In genomic region chr11:114194055-114194706, GRCm38 (mm10) we compare ENCODE assay signal across 14 mouse cellular contexts.
A peak's percentile ranks its signal among the peaks of the same experiment; 100 is the strongest.
DNase-seq lines count a peak whose midpoint lies in the region; ATAC-seq lines count a peak whose summit lies in the region.
"Had no signal": no experiment of that assay in that cellular context is flagged by ENCODE, and none has a peak within 500 bp of the region (broad histone marks: within the 10 kb centered on the region; RNA-seq: fewer than 3 reads in every experiment).

No protein-coding gene starts in this region.

- H3K27me3 ChIP-seq in forebrain, embryonic 10.5 days (ENCODE audit: poor library complexity, severe bottlenecking) = no peaks in the 10 kb centered on the region
- H3K27me3 ChIP-seq in forebrain, embryonic 16.5 days (replicated peaks; ENCODE audit: control insufficient read depth, insufficient read depth, low read length) = no peaks in the 10 kb centered on the region
- H3K27me3 ChIP-seq in limb, embryonic 12.5 days = peaks cover 15% of the 10 kb centered on the region
- H3K27me3 ChIP-seq in limb, embryonic 10.5 days (ENCODE audit: low read depth, poor library complexity, severe bottlenecking) = 0 out of 2 replicates have a peak, but pooled peaks cover 7% of the 10 kb centered on the region
- H3K27me3 ChIP-seq in embryonic facial prominence, embryonic 11.5 days (ENCODE audit: control insufficient read depth, insufficient read depth, low read length) = no peaks in the 10 kb centered on the region
- 0 out of 2 replicates have a peak, but pooled peaks cover 3% of the 10 kb centered on the region for H3K27me3 ChIP-seq in kidney, embryonic 15.5 days

- no peaks in the 10 kb centered on the region for H3K36me3 ChIP-seq in forebrain, embryonic 10.5 days (replicated peaks)
- no peaks in the 10 kb centered on the region for H3K36me3 ChIP-seq in forebrain, embryonic 16.5 days (ENCODE audit: control insufficient read depth, insufficient read depth)
- no peaks in the 10 kb centered on the region for H3K36me3 ChIP-seq in limb, embryonic 12.5 days
- H3K36me3 ChIP-seq in limb, embryonic 10.5 days = no peaks in the 10 kb centered on the region
- no peaks in the 10 kb centered on the region; the same call in 1 of the 2 replicates for H3K36me3 ChIP-seq in embryonic facial prominence, embryonic 11.5 days (replicated peaks; ENCODE audit: control insufficient read depth, insufficient read depth, low read depth, low read length)
- no peaks in the 10 kb centered on the region for H3K36me3 ChIP-seq in kidney, embryonic 15.5 days

- peaks cover 35% of the 10 kb centered on the region for H3K4me1 ChIP-seq in forebrain, embryonic 10.5 days
- H3K4me1 ChIP-seq in forebrain, embryonic 16.5 days (replicated peaks; ENCODE audit: control insufficient read depth, insufficient read depth, low read length) = peaks cover 21% of the 10 kb centered on the region
- peaks cover 44% of the 10 kb centered on the region for H3K4me1 ChIP-seq in limb, embryonic 12.5 days (replicated peaks)
- peaks cover 32% of the 10 kb centered on the region for H3K4me1 ChIP-seq in limb, embryonic 10.5 days
- peaks cover 5% of the 10 kb centered on the region for H3K4me1 ChIP-seq in embryonic facial prominence, embryonic 11.5 days (ENCODE audit: control insufficient read depth, insufficient read depth, low read length)
- H3K4me1 ChIP-seq in kidney, embryonic 15.5 days = peaks cover 16% of the 10 kb centered on the region

- no peak for DNase-seq in forebrain, embryonic 10.5 days (ENCODE audit: extremely low spot score, low spot score)
- DNase-seq in limb, embryonic 10.5 days (ENCODE audit: low spot score) = no peak
- peak; percentile 36 to 44 for DNase-seq in B cell, adult 2 months
- DNase-seq in embryonic facial prominence, embryonic 11.5 days (ENCODE audit: low spot score) = peak; percentile 38
- no peak for DNase-seq in thymus, postnatal 25 days
- DNase-seq: adrenal gland, adult 2 months; cerebellum, postnatal 14 days; heart, postnatal 14 days; kidney, adult 11 months; lung, adult 2 months had no signal

- 0 out of 2 replicates have a peak overlapping the region, but pooled peaks have one; percentile 26 for H3K27ac ChIP-seq in forebrain, embryonic 10.5 days
- H3K27ac ChIP-seq in forebrain, embryonic 16.5 days (ENCODE audit: low read length) = no peak overlapping the region
- no peak overlapping the region for H3K27ac ChIP-seq in limb, embryonic 12.5 days
- H3K27ac ChIP-seq in limb, embryonic 10.5 days = no peak overlapping the region
- no peak overlapping the region for H3K27ac ChIP-seq in embryonic facial prominence, embryonic 11.5 days (replicated peaks; ENCODE audit: low read depth, low read length)
- H3K27ac ChIP-seq in kidney, embryonic 15.5 days = no peak overlapping the region

- no peak overlapping the region for H3K4me2 ChIP-seq in forebrain, embryonic 16.5 days (ENCODE audit: low read length)
- H3K4me2 ChIP-seq in limb, embryonic 12.5 days = 0 out of 2 replicates have a peak overlapping the region, but pooled peaks have one; percentile 13
- H3K4me2 ChIP-seq in embryonic facial prominence, embryonic 11.5 days (ENCODE audit: low read depth, low read length) = no peak overlapping the region
- no peak overlapping the region for H3K4me2 ChIP-seq in kidney, embryonic 15.5 days

- H3K9me3 ChIP-seq in forebrain, embryonic 10.5 days = peaks cover 8% of the 10 kb centered on the region
- no peaks in the 10 kb centered on the region for H3K9me3 ChIP-seq in forebrain, embryonic 16.5 days (ENCODE audit: control insufficient read depth, low read length)
- peaks cover 11% of the 10 kb centered on the region for H3K9me3 ChIP-seq in limb, embryonic 12.5 days
- no peaks in the 10 kb centered on the region; the same call in 1 of the 2 replicates for H3K9me3 ChIP-seq in limb, embryonic 10.5 days (replicated peaks)
- no peaks in the 10 kb centered on the region for H3K9me3 ChIP-seq in embryonic facial prominence, embryonic 11.5 days (replicated peaks; ENCODE audit: control insufficient read depth, low read length)
- peaks cover 9% of the 10 kb centered on the region; the same call in 1 of the 2 replicates for H3K9me3 ChIP-seq in kidney, embryonic 15.5 days (replicated peaks)

- H3K4me3 ChIP-seq in forebrain, embryonic 10.5 days = no peak overlapping the region
- H3K4me3 ChIP-seq in forebrain, embryonic 16.5 days (replicated peaks; ENCODE audit: low read length) = no peak overlapping the region
- no peak overlapping the region; the same call in 1 of the 2 replicates for H3K4me3 ChIP-seq in limb, embryonic 12.5 days (replicated peaks)
- H3K4me3 ChIP-seq in limb, embryonic 10.5 days = no peak overlapping the region
- no peak overlapping the region for H3K4me3 ChIP-seq in embryonic facial prominence, embryonic 11.5 days (ENCODE audit: low read depth, low read length)
- H3K4me3 ChIP-seq in kidney, embryonic 15.5 days (replicated peaks) = no peak overlapping the region
- H3K4me3 ChIP-seq: erythroblast, embryonic 14.5 days had no signal

- no peak for ATAC-seq in forebrain, embryonic 16.5 days
- ATAC-seq in limb, embryonic 12.5 days (ENCODE audit: insufficient number of reproducible peaks, insufficient read depth, low FRiP score, low TSS enrichment, low read depth) = no peak
- 0 out of 2 replicates have a peak, but pooled peaks have one; percentile 35 for ATAC-seq in embryonic facial prominence, embryonic 11.5 days (replicated peaks; ENCODE audit: insufficient number of reproducible peaks, low FRiP score, low TSS enrichment, low read depth)
- no peak for ATAC-seq in kidney, embryonic 15.5 days (replicated peaks; ENCODE audit: low FRiP score)

- WGBS in forebrain, embryonic 10.5 days = 55% methylated on average over 16 of the region's 16 CpGs
- 60% methylated on average over 16 of the region's 16 CpGs for WGBS in forebrain, embryonic 16.5 days
- WGBS in limb, embryonic 12.5 days = 50% methylated on average over 16 of the region's 16 CpGs
- 59% methylated on average over 16 of the region's 16 CpGs for WGBS in limb, embryonic 10.5 days
- 52% methylated on average over 16 of the region's 16 CpGs for WGBS in embryonic facial prominence, embryonic 11.5 days
- WGBS in kidney, embryonic 15.5 days = 50% methylated on average over 16 of the region's 16 CpGs

- no peak overlapping the region for H3K9ac ChIP-seq in forebrain, embryonic 16.5 days (replicated peaks; ENCODE audit: low read depth, low read length)
- H3K9ac ChIP-seq in limb, embryonic 12.5 days (replicated peaks) = no peak overlapping the region
- no peak overlapping the region for H3K9ac ChIP-seq in embryonic facial prominence, embryonic 11.5 days (replicated peaks; ENCODE audit: low read length)
- no peak overlapping the region for H3K9ac ChIP-seq in kidney, embryonic 15.5 days

Comparison
In these comparisons a context has a peak if more than half of its experiments do, and no peak if none do; other contexts are left out.
1. DNase-seq: peak in B cell, adult 2 months (2 of 2) and embryonic facial prominence, embryonic 11.5 days (single experiment); none in forebrain, embryonic 10.5 days (single experiment), limb, embryonic 10.5 days (single experiment) and thymus, postnatal 25 days (single experiment).